Mouse (Mus musculus) cerebellum, postnatal 4 days (tissue): Measurements from ENCODE around the gene C1s1.
"Not testable (repeated sequence)": the region's sequence is repeated elsewhere in the genome, so short reads cannot be mapped to it uniquely, and the experiment has no call there.

Experiments used
- DNase-seq, 2 experiments: peaks; one replicate each; pipeline ENCODE4 v3.0.0; 2022; ENCODE audit warnings: low spot score in 2 of 2, mixed read lengths in 1 of 2

Gene C1s1

DNA sequence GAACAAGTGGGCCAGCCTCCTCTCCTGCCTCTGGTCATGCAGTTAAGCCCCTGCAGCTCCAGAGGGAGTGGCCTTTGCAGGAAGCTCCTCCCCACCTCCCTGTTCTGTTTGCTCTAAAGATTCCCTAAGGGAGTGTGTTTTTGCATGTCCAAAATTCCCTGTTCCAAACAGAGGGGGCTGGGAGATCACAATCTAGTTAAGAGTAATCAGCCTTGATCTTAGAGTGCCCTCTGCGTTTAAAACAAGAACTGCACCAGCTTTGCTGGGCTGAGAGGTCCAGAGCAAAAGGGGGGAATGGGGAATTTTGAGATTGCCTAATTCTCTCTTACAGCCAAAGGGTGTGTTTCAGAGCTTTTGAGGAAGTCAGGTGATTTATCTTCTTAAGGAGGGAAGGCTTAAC, at the start of gene C1s1:
Gene C1s1, minus strand, starts transcription at position 76 of the 400 bp plus-strand sequence.
- peak in 1 of 2 experiments; percentile 45 for DNase-seq

DNA sequence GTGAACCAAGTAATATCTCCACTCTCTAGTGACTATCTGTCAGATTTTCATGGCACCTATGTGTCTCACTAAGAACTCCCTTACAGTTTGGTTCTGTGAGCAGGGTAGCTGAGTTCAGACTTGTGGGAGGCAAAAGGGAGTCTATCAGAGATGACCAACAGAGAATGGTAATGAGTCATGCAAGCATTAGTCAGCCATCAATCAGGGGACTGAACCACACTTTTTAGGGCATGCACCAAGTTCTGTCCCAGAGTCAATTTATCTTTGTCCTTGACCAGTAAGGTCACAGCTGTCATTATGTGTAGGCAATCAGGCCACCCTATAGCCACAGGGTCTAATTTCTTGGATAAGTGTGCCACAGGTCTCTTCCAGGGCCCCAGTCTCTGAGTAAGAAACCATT, 46.6 kb upstream of the C1s1 start:
- DNase-seq, result no peak

DNA sequence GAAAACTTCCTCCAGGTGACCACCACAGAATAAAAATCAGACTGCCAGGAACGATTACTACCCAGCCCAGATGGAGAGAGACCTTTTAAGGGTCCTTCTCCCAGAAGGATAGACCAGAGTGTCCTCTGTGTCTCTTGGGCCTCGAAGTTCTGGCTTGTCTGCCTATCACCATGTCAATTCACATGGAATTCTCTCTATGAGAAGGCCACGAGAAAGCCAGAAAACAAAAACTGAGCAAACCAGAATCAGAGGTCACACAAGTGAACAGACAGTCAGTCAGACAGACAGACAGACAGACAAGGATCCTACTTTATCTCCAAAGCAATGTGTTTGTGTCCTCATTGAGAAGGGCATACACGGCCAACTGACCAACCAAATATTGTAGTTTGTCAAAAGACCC, 44.1 kb upstream of the C1s1 start:
- no peak for DNase-seq

GRCm38 (mm10) chr6:124585761-124586160, 43.6 kb upstream of the C1s1 start:
- DNase-seq, result no peak

DNA sequence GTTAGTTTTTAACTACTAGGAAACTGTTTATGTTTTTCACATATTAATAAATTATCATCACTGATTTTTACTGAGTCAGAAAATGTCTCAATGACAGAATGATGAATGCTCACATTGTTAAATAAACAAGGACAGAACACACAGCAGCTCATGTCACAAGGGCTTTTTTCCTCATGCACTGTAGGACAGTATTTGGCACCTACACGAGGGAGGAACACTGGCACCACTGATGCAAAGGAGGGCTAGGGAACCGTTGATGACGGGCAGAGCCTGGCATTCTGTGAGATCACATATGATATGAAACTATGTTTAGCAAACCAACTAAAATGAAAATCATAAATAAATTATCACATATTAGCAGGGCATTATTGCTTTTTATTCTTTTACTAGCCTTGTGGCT, 42.8 kb upstream of the C1s1 start:
- no peak for DNase-seq

DNA sequence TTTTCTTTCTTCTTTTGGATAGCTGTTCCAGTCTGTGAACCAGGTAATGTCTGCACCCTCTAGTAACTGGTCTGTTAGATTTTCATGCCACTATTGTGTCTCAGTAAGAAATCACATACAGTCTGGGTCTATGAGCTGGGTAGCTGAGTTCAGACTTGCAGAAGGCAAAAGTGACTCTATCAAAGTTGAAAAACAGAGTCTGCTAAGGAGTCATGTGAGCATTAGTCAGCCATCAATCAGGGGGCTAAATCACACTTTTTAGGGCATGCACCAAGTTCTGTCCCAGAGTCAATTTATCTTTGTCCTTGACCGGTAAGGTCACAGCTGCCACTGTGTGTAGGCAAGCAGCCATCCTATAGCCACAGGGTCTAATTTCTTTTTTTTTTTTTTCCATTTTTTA, 40.1 kb upstream of the C1s1 start:
- DNase-seq, result no peak

DNA sequence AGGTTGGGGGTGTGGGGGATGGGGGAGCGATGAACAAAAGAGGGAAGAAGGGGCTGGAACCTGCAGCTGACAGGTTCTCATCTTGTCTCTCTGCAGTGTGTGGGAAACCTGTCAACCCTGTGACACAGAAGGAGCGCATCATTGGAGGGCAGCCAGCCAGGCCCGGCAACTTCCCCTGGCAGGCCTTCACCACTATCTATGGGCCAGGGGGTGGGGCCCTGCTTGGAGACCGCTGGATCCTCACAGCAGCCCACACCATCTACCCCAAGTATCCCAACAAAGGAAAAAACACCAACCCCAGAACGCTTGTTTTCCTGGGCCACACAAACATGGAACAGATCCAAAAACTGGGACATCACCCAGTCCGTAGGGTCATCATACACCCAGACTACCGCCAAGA, 38.0 kb upstream of the C1s1 start:
- peak in 1 of 2 experiments; percentile 14 for DNase-seq

GRCm38 (mm10) chr6:124575155-124575678, 33.1 kb upstream of the C1s1 start:
- DNase-seq, result not testable (repeated sequence)

GRCm38 (mm10) chr6:124570026-124570425, 27.9 kb upstream of the C1s1 start, which contains the start of gene C1rb:
C1rb (plus strand) TSS chr6:124570294.
- DNase-seq, result peak; percentile 42 to 67

DNA sequence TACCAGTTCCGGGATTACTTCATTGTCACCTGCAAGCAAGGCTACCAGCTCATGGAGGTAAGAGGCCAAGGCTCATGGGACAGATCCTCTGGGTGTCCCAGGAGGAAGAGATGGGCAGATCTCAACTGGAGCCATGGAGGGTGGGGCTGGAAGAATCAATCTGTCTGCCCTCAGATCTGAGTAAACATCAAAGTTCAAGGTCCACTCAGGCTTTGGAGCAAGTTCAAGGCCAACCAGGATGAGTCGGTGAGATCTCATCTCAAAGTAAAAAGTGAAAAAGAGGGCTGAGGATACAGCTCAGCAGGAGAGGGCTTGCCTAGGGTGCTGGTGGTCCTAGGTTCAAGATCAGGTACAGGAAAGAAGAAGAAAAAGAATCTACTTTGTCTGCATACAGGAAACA, 19.5 kb upstream of the C1s1 start:
- DNase-seq, result not testable (repeated sequence)

- not testable (repeated sequence) for DNase-seq
Observed at GRCm38 (mm10) chr6:124561156-124561555, 19.0 kb upstream of the C1s1 start.

DNA sequence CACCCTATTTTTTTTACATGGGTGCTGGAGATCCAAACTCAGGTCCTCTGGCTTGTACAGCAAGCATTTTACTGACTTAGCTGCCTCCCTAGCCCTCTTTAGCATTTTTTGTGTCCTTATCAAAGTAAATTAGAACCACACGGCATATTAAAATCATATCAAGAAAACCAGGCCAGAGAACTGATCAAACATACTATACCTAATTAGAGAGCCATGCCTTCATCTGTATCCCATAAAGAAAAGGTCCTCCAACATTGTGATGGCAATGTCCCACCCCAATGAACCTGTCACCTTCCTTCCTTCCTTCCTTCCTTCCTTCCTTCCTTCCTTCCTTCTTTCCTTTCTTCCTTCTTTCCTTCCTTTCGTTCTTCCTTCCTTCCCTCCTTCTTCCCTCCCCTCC, 13.8 kb upstream of the C1s1 start:
- DNase-seq, result not testable (repeated sequence)

GRCm38 (mm10) chr6:124552766-124553165, 10.6 kb upstream of the C1s1 start:
- DNase-seq, result no peak

- no peak for DNase-seq
Observed at GRCm38 (mm10) chr6:124549023-124549550, 6.9 kb upstream of the C1s1 start.

GRCm38 (mm10) chr6:124547979-124548378, 5.8 kb upstream of the C1s1 start:
- not testable (repeated sequence) for DNase-seq

GRCm38 (mm10) chr6:124545425-124545824, 3.3 kb upstream of the C1s1 start:
- no peak for DNase-seq

DNA sequence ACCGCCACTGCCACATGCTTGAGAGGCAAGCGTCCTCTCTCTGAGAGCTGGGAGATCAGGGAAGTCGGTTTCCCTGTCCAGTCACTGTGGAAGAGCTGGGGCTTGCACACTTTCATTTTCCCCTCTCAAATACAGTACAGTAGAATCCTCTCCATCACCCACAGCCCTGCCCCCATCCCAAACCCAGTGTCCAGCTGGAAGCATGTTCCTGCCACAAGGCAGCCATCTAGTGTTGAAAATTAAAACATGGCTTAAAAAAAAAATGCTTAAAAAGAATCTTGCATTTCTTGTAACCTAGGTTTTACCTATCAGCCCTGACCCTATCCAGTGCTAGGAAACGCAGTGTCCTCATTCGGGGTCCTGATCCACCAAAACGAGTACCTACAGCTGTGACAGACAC, 2.3 kb upstream of the C1s1 start:
- no peak for DNase-seq

GRCm38 (mm10) chr6:124541176-124541575, 983 bp downstream of the C1s1 start:
- DNase-seq, result not testable (repeated sequence)

- not testable (repeated sequence) for DNase-seq
Observed at GRCm38 (mm10) chr6:124536125-124536829, 5.9 kb downstream of the C1s1 start.

GRCm38 (mm10) chr6:124531077-124531476, 11.1 kb downstream of the C1s1 start:
- DNase-seq, result no peak

DNA sequence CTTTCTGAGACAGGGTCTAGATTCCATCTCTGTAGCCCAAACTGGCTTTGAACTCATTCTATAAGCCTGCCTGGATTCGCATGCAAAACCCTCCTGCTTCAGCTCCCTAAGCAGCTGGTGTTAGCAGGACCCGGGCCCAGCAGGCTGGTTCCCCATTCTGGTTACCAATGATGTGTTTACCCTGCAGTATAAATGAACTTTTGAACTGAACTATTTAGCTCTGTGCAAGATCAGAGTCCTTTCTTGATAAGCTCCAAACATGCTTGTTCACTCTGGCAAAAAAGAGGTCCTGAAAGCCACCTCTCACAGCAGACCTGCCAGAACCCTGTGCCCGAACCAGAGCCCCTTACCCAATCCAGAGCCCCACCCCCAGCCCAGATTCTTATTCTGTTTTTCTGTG, 14.3 kb downstream of the C1s1 start:
- no peak for DNase-seq

DNA sequence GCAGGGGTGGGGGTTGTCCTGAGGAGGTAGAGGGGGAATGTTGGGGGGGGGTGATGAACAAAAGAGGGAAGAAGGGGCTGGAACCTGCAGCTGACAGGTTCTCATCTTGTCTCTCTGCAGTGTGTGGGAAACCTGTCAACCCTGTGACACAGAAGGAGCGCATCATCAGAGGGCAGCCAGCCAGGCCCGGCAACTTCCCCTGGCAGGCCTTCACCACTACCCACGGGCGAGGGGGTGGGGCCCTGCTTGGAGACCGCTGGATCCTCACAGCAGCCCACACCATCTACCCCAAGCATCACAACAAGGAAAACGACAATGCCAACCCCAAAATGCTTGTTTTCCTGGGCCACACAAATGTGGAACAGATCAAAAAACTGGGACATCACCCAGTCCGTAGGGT, 20.1 kb downstream of the C1s1 start:
- DNase-seq, result not testable (repeated sequence)

DNA sequence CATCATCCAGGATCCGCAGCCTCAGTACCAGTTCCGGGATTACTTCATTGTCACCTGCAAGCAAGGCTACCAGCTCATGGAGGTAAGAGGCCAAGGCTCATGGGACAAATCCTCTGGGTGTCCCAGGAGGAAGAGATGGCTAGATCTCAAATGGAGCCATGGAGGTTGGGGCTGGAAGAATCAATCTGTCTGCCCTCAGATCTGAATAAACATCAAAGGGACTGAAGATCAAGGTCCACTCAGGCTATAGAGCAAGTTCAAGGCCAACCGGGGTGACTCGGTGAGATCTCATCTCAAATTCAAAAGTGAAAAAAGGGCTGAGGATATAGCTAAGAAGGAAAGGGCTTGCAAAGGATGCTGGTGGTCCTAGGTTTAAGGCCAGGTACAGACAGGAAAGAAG, 24.4 kb downstream of the C1s1 start:
- DNase-seq, result not testable (repeated sequence)
